Mouse (Mus musculus): ENCODE measurements around the gene Nol8. TPM values are rescaled to one million over a fixed set of nuclear protein-coding genes. Genes with fewer than 3 reads are reported as not detected.

Gene Nol8
- total and polyA plus RNA-seq, 3 experiments, result 20.1 to 484 (median 26.2) TPM

GRCm38 (mm10) chr13:49629076-49629475, 23.8 kb upstream of the Nol8 start:
- no peaks in the 10 kb centered on the region for H3K27me3 ChIP-seq (ENCODE audit: control insufficient read depth in 1 of 2, insufficient read depth in 2 of 2, low read length in 2 of 2)
- DNase-seq (ENCODE audit: low read depth, low spot score), result no peak
- no peak overlapping the region for H3K4me3 ChIP-seq (ENCODE audit: control insufficient read depth in 1 of 2, insufficient read depth in 1 of 2, low read depth in 2 of 2, low read length in 2 of 2)
- peaks cover 0 to 3% of the 10 kb centered on the region in 2 experiments; a peak in 3 of 4 replicates for H3K4me1 ChIP-seq (ENCODE audit: control insufficient read depth in 1 of 2, insufficient read depth in 2 of 2, low read length in 2 of 2)
- H3K27ac ChIP-seq (ENCODE audit: control insufficient read depth, low read depth, low read length), result no peak overlapping the region
- H3K9me3 ChIP-seq (replicated peaks; ENCODE audit: insufficient read depth, low read length), result no peaks in the 10 kb centered on the region
- H3K9ac ChIP-seq (ENCODE audit: control insufficient read depth, low read depth, low read length, poor library complexity, severe bottlenecking), result no peak overlapping the region
- TF ChIP-seq POLR2A (IDR thresholded peaks at IDR 0.05; ENCODE audit: control insufficient read depth in 1 of 2, insufficient read depth in 1 of 2, low read depth in 1 of 2, low read length in 2 of 2, poor library complexity in 1 of 2), result no peak
- H3K79me2 ChIP-seq (ENCODE audit: control insufficient read depth, insufficient read depth, low read length, poor library complexity), result no peaks in the 10 kb centered on the region
- peaks cover 0 to 3% of the 10 kb centered on the region in 2 experiments; a peak in 2 of 4 replicates for H3K36me3 ChIP-seq (ENCODE audit: control insufficient read depth in 1 of 2, insufficient read depth in 2 of 2, low read length in 2 of 2)

GRCm38 (mm10) chr13:49639965-49640364, 12.9 kb upstream of the Nol8 start:
- Histone ChIP-seq H3K4me1 (ENCODE audit: control insufficient read depth in 1 of 2, insufficient read depth in 2 of 2, low read length in 2 of 2) (no peaks in the 10 kb centered on the region; a peak in 1 of 4 replicates), H3K9ac (ENCODE audit: control insufficient read depth, low read depth, low read length, poor library complexity, severe bottlenecking) (no peak overlapping the region), H3K79me2 (ENCODE audit: control insufficient read depth, insufficient read depth, low read length, poor library complexity) (no peaks in the 10 kb centered on the region), H3K9me3 (replicated peaks; ENCODE audit: insufficient read depth, low read length) (no peaks in the 10 kb centered on the region), H3K27me3 (ENCODE audit: control insufficient read depth in 1 of 2, insufficient read depth in 2 of 2, low read length in 2 of 2) (no peaks in the 10 kb centered on the region), H3K4me3 (ENCODE audit: control insufficient read depth in 1 of 2, insufficient read depth in 1 of 2, low read depth in 2 of 2, low read length in 2 of 2) (no peak overlapping the region), H3K36me3 (ENCODE audit: control insufficient read depth in 1 of 2, insufficient read depth in 2 of 2, low read length in 2 of 2) (no peaks in the 10 kb centered on the region; a peak in 1 of 4 replicates), H3K27ac (ENCODE audit: control insufficient read depth, low read depth, low read length) (no peak overlapping the region)
- TF ChIP-seq MYC (IDR thresholded peaks at IDR 0.05; ENCODE audit: low read depth, low read length) (no peak), GATA1 (IDR thresholded peaks at IDR 0.05; ENCODE audit: low read depth, low read length) (no peak), TBP (IDR thresholded peaks at IDR 0.05; ENCODE audit: low read depth, low read length) (no peak), ZNF384 (IDR thresholded peaks at IDR 0.05; ENCODE audit: low read depth, low read length) (no peak), MAFK (IDR thresholded peaks at IDR 0.05; ENCODE audit: borderline replicate concordance, low read depth, low read length) (no peak), E2F4 (IDR thresholded peaks at IDR 0.05; ENCODE audit: borderline replicate concordance, low read depth, low read length) (no peak), POLR2AphosphoS2 (IDR thresholded peaks at IDR 0.05; ENCODE audit: low read length) (no peak), GABPA (IDR thresholded peaks at IDR 0.05; ENCODE audit: low read depth, low read length) (no peak), USF1 (IDR thresholded peaks at IDR 0.05; ENCODE audit: low read depth, low read length) (no peak), CHD1 (IDR thresholded peaks at IDR 0.05; ENCODE audit: low read depth, low read length) (no peak), EP300 (IDR thresholded peaks at IDR 0.05; ENCODE audit: low read depth in 1 of 2, low read length in 2 of 2) (no peak), NELFE (IDR thresholded peaks at IDR 0.05; ENCODE audit: low read depth, low read length) (no peak), HCFC1 (IDR thresholded peaks at IDR 0.05; ENCODE audit: low read depth, low read length) (no peak), MYB (IDR thresholded peaks at IDR 0.05; ENCODE audit: low read depth, low read length) (no peak), JUND (IDR thresholded peaks at IDR 0.05; ENCODE audit: low read depth, low read length) (no peak)
- no peak for DNase-seq (ENCODE audit: low read depth, low spot score)

GRCm38 (mm10) chr13:49642650-49643049, 10.2 kb upstream of the Nol8 start:
- TF ChIP-seq GATA1 (IDR thresholded peaks at IDR 0.05; ENCODE audit: low read depth, low read length), result no peak
- no peak overlapping the region for H3K4me3 ChIP-seq (ENCODE audit: control insufficient read depth in 1 of 2, insufficient read depth in 1 of 2, low read depth in 2 of 2, low read length in 2 of 2)
- H3K4me1 ChIP-seq (ENCODE audit: control insufficient read depth in 1 of 2, insufficient read depth in 2 of 2, low read length in 2 of 2), result no peaks in the 10 kb centered on the region; a peak in 1 of 4 replicates
- no peaks in the 10 kb centered on the region for H3K79me2 ChIP-seq (ENCODE audit: control insufficient read depth, insufficient read depth, low read length, poor library complexity)
- no peak overlapping the region for H3K27ac ChIP-seq (ENCODE audit: control insufficient read depth, low read depth, low read length)
- H3K9ac ChIP-seq (ENCODE audit: control insufficient read depth, low read depth, low read length, poor library complexity, severe bottlenecking), result no peak overlapping the region
- H3K27me3 ChIP-seq (ENCODE audit: control insufficient read depth in 1 of 2, insufficient read depth in 2 of 2, low read length in 2 of 2), result no peaks in the 10 kb centered on the region
- H3K36me3 ChIP-seq (ENCODE audit: control insufficient read depth in 1 of 2, insufficient read depth in 2 of 2, low read length in 2 of 2), result peaks cover 0 to 3% of the 10 kb centered on the region in 2 experiments; a peak in 1 of 4 replicates
- H3K9me3 ChIP-seq (replicated peaks; ENCODE audit: insufficient read depth, low read length), result no peaks in the 10 kb centered on the region
- no peak for DNase-seq (ENCODE audit: low read depth, low spot score)
